Comparison of ENCODE assay signal across 16 mouse cellular contexts in the genomic region with DNA sequence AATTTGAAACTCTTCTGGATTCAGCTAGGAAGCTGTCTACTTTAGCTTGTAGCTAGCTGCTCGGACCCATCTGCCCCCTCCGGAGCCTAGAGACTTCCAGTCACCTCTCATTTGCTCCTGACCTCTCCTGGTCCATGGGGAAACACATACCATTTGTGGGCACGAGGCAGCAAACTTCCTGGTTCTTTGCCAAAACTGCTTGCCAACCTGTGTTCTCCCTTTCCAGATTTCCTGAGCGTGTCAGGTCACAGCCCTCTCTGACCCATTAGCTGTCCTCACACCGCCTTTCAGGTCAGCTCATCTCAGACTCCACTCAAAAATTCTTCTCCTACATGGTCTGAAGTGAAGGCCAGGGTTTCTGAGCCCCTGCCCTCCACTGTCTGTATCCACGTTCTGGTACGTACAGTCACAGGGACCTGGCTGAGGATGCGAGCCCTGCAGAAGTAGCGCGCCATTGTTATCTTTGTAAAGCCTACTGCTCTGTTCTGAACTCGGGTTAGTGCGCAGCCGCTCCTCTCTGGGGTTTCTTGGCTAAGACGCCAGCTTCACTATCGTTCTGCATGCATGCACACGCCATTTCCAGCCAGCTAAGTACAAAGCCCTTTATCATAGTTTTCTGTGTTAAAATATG. TPM values are rescaled to one million over a fixed set of nuclear protein-coding genes. Genes with fewer than 3 reads are reported as not detected.
DNase-seq lines count a peak whose midpoint lies in the region; ATAC-seq and TF ChIP-seq lines count a peak whose summit lies in the region.
"Had no signal": no experiment of that assay in that cellular context is flagged by ENCODE, and none has a peak within 500 bp of the region (broad histone marks: within the 10 kb centered on the region; RNA-seq: fewer than 3 reads in every experiment).

No protein-coding gene starts in this region.

- H3K36me3 ChIP-seq in hindbrain, postnatal 0 days (ENCODE audit: insufficient read depth, low read length): no peaks in the 10 kb centered on the region
- no peaks in the 10 kb centered on the region for H3K36me3 ChIP-seq in hindbrain, embryonic 12.5 days
- no peaks in the 10 kb centered on the region for H3K36me3 ChIP-seq in kidney, embryonic 16.5 days (ENCODE audit: insufficient read depth, low read length)
- H3K36me3 ChIP-seq: embryonic facial prominence, embryonic 10.5 days; midbrain, embryonic 15.5 days; neural tube, embryonic 13.5 days had no signal

- H3K9me3 ChIP-seq in hindbrain, postnatal 0 days (ENCODE audit: low read length): no peaks in the 10 kb centered on the region
- H3K9me3 ChIP-seq in hindbrain, embryonic 12.5 days (replicated peaks): no peaks in the 10 kb centered on the region
- H3K9me3 ChIP-seq in kidney, embryonic 16.5 days (ENCODE audit: low read length): no peaks in the 10 kb centered on the region
- H3K9me3 ChIP-seq: embryonic facial prominence, embryonic 10.5 days; midbrain, embryonic 15.5 days; neural tube, embryonic 13.5 days had no signal

- H3K9ac ChIP-seq in hindbrain, postnatal 0 days (replicated peaks; ENCODE audit: low read length): no peak overlapping the region
- H3K9ac ChIP-seq in hindbrain, embryonic 12.5 days: no peak overlapping the region
- no peak overlapping the region for H3K9ac ChIP-seq in kidney, embryonic 16.5 days (replicated peaks; ENCODE audit: low read length)
- H3K9ac ChIP-seq: midbrain, embryonic 15.5 days; neural tube, embryonic 13.5 days had no signal

- no peak overlapping the region for H3K4me2 ChIP-seq in hindbrain, postnatal 0 days (ENCODE audit: low read depth, low read length)
- no peak overlapping the region for H3K4me2 ChIP-seq in hindbrain, embryonic 12.5 days (replicated peaks)
- H3K4me2 ChIP-seq in kidney, embryonic 16.5 days (replicated peaks; ENCODE audit: low read depth, low read length): no peak overlapping the region
- H3K4me2 ChIP-seq: midbrain, embryonic 15.5 days; neural tube, embryonic 13.5 days had no signal

- no peak for TF ChIP-seq CTCF in hindbrain, postnatal 0 days (IDR thresholded peaks at IDR 0.05; ENCODE audit: low read depth)

- intact Hi-C loops in gastrocnemius, postnatal 14 days (cut with DNase I; ENCODE audit: low total_unique reads): no loop called here

- ATAC-seq in hindbrain, postnatal 0 days: no peak
- ATAC-seq in hindbrain, embryonic 12.5 days (ENCODE audit: low FRiP score): no peak
- ATAC-seq in kidney, embryonic 16.5 days (ENCODE audit: low FRiP score, low TSS enrichment): peak; percentile 49; the same call in 1 of the 2 replicates
- ATAC-seq: hindbrain, embryonic 16.5 days; midbrain, embryonic 15.5 days had no signal

- H3K4me3 ChIP-seq in hindbrain, postnatal 0 days (ENCODE audit: low read length): no peak overlapping the region
- no peak overlapping the region for H3K4me3 ChIP-seq in hindbrain, embryonic 12.5 days
- H3K4me3 ChIP-seq in kidney, embryonic 16.5 days (ENCODE audit: low read length): no peak overlapping the region
- H3K4me3 ChIP-seq: embryonic facial prominence, embryonic 10.5 days; midbrain, embryonic 15.5 days; neural tube, embryonic 13.5 days had no signal

- H3K27me3 ChIP-seq in hindbrain, postnatal 0 days (ENCODE audit: insufficient read depth, low read length): no peaks in the 10 kb centered on the region
- no peaks in the 10 kb centered on the region for H3K27me3 ChIP-seq in hindbrain, embryonic 12.5 days
- H3K27me3 ChIP-seq in kidney, embryonic 16.5 days (ENCODE audit: insufficient read depth, low read length): no peaks in the 10 kb centered on the region
- H3K27me3 ChIP-seq: midbrain, embryonic 15.5 days; neural tube, embryonic 13.5 days had no signal

- 71% methylated on average over 16 of the region's 16 CpGs for WGBS in hindbrain, postnatal 0 days
- WGBS in hindbrain, embryonic 12.5 days: 85% methylated on average over 16 of the region's 16 CpGs
- WGBS in kidney, embryonic 16.5 days: 76% methylated on average over 16 of the region's 16 CpGs

- no peaks in the 10 kb centered on the region for H3K4me1 ChIP-seq in hindbrain, postnatal 0 days (ENCODE audit: insufficient read depth, low read length)
- no peaks in the 10 kb centered on the region for H3K4me1 ChIP-seq in hindbrain, embryonic 12.5 days
- H3K4me1 ChIP-seq in kidney, embryonic 16.5 days (ENCODE audit: insufficient read depth, low read length): no peaks in the 10 kb centered on the region
- H3K4me1 ChIP-seq: midbrain, embryonic 15.5 days; neural tube, embryonic 13.5 days had no signal

- no peak overlapping the region for H3K27ac ChIP-seq in hindbrain, postnatal 0 days
- H3K27ac ChIP-seq in hindbrain, embryonic 12.5 days: no peak overlapping the region
- no peak overlapping the region for H3K27ac ChIP-seq in kidney, embryonic 16.5 days (ENCODE audit: low read length)
- H3K27ac ChIP-seq: embryonic facial prominence, embryonic 10.5 days; midbrain, embryonic 15.5 days; neural tube, embryonic 13.5 days had no signal

- peak; percentile 10 for DNase-seq in hindbrain, postnatal 0 days (ENCODE audit: low spot score)
- DNase-seq in gastrocnemius, postnatal 14 days: peak; percentile 15
- DNase-seq in heart, adult 9 months (ENCODE audit: low spot score in 2 of 2): peak; percentile 66 to 85
- DNase-seq in left cerebral cortex, adult 18-20 months (ENCODE audit: low spot score in 2 of 2): no peak
- DNase-seq in T-cell, adult 2 months (ENCODE audit: low spot score): no peak
- DNase-seq: cerebellum, adult 8-10 months; liver; lung, postnatal 14 days; thymus, postnatal 4 days had no signal

RNA-seq across cellular contexts. Expression of gene Myoz2, which starts 51.2 kb away (rescaled TPM):
- total RNA-seq in hindbrain, postnatal 0 days (2014; rRNA removed): 0.97 TPM in 1 of 2 replicates, not detected in the other
- polyA plus RNA-seq in hindbrain, postnatal 0 days (2015; fragmentation: Nextera tagmentation; extraction: Ambion mirVana): not detected in 2 replicates
- 0.36 and 3.5 TPM in 2 replicates for polyA plus RNA-seq in hindbrain, embryonic 12.5 days (2016; fragmentation: Nextera tagmentation; extraction: Ambion mirVana)
- total RNA-seq in gastrocnemius, postnatal 14 days (2021): 100 to 1,000 TPM; 340 to 373 TPM
- polyA plus RNA-seq in kidney, embryonic 16.5 days (2015; fragmentation: Nextera tagmentation; extraction: Ambion mirVana): 0.99 and 1.3 TPM in 2 replicates
- under 1 TPM in 1 of 2 experiments, not detected in 1; 0.54 TPM for total RNA-seq in left cerebral cortex, adult 18-20 months (2021)
- total RNA-seq: layer of hippocampus, postnatal 10 days had no signal
- polyA plus RNA-seq: embryonic facial prominence, embryonic 10.5 days; midbrain, embryonic 15.5 days had no signal

Comparison
In these comparisons a context has a peak if more than half of its experiments do, and no peak if none do; other contexts are left out.
1. DNase-seq: peak in hindbrain, postnatal 0 days (single experiment), gastrocnemius, postnatal 14 days (single experiment) and heart, adult 9 months (2 of 2); none in left cerebral cortex, adult 18-20 months (0 of 2) and T-cell, adult 2 months (single experiment).
2. RNA of gene Myoz2, which starts 51.2 kb away (total RNA-seq): 340 to 373 TPM in gastrocnemius, postnatal 14 days; 0.54 TPM in left cerebral cortex, adult 18-20 months and 0.97 TPM in hindbrain, postnatal 0 days; every median in the first group is over 100 times any median in the second.